Mouse (Mus musculus): Measurements from ENCODE around the gene Olfr1378. TPM values are rescaled to one million over a fixed set of nuclear protein-coding genes. Genes with fewer than 3 reads are reported as not detected.

Olfr1378 gene
- not detected for polyA plus RNA-seq (2017; shearing (Covaris generic))

GRCm38 (mm10) chr11:50966230-50966629 is at the start of gene Olfr1378:
TSS of gene Olfr1378 (plus strand) at chr11:50966530.

GRCm38 (mm10) chr11:50931451-50931866 is 34.9 kb upstream of the Olfr1378 start, which contains the start of gene Zfp354b:
TSS of gene Zfp354b (minus strand) at chr11:50931633.

GRCm38 (mm10) chr11:50943506-50943905 is 22.8 kb upstream of the Olfr1378 start, which contains the start of gene 4933414I15Rik:
TSS of gene 4933414I15Rik (minus strand) at chr11:50943765.

GRCm38 (mm10) chr11:50953665-50954064 is 12.7 kb upstream of the Olfr1378 start, which contains the start of gene Prop1:
TSS of gene Prop1 (minus strand) at chr11:50953765.

GRCm38 (mm10) chr11:50981667-50982066 is 15.3 kb downstream of the Olfr1378 start, which contains the start of gene Olfr1377:
TSS of gene Olfr1377 (plus strand) at chr11:50981967.

GRCm38 (mm10) chr11:51003296-51003695 is 37.0 kb downstream of the Olfr1378 start, which contains the start of gene Olfr51:
TSS of gene Olfr51 (plus strand) at chr11:51003596.

GRCm38 (mm10) chr11:51013936-51014335 is 47.6 kb downstream of the Olfr1378 start, which contains the start of gene Olfr54:
TSS of gene Olfr54 (plus strand) at chr11:51014236.

Other genes starting within 250 kb of the Olfr1378 start
- gene Zfp354c, start 138.8 kb upstream of the Olfr1378 start, polyA plus RNA-seq (2017; shearing (Covaris generic)): 4.0 TPM
- gene Zfp879, start 125.0 kb upstream of the Olfr1378 start, polyA plus RNA-seq (2017; shearing (Covaris generic)): 0.13 TPM
- gene Grm6, start 115.8 kb upstream of the Olfr1378 start, polyA plus RNA-seq (2017; shearing (Covaris generic)): 0.13 TPM
- gene Zfp454, start 78.9 kb upstream of the Olfr1378 start, polyA plus RNA-seq (2017; shearing (Covaris generic)): not detected
- gene Zfp2, start 50.4 kb upstream of the Olfr1378 start, polyA plus RNA-seq (2017; shearing (Covaris generic)): 1.6 TPM
- gene Zfp354b, start 34.9 kb upstream of the Olfr1378 start, polyA plus RNA-seq (2017; shearing (Covaris generic)): not detected
- not detected for gene 4933414I15Rik, start 22.8 kb upstream of the Olfr1378 start, polyA plus RNA-seq (2017; shearing (Covaris generic))
- not detected for gene Prop1, start 12.8 kb upstream of the Olfr1378 start, polyA plus RNA-seq (2017; shearing (Covaris generic))
- not detected for gene Olfr1377, start 15.4 kb downstream of the Olfr1378 start, polyA plus RNA-seq (2017; shearing (Covaris generic))
- not detected for gene Olfr51, start 37.1 kb downstream of the Olfr1378 start, polyA plus RNA-seq (2017; shearing (Covaris generic))
- not detected for gene Olfr54, start 47.7 kb downstream of the Olfr1378 start, polyA plus RNA-seq (2017; shearing (Covaris generic))
- gene Olfr1375, start 81.6 kb downstream of the Olfr1378 start, polyA plus RNA-seq (2017; shearing (Covaris generic)): not detected
- gene Zfp354a, start 92.7 kb downstream of the Olfr1378 start, polyA plus RNA-seq (2017; shearing (Covaris generic)): not detected

All from inflammation-experienced regulatory T-cells, adult 16 weeks (primary cell).